Mouse (Mus musculus): Measurements from ENCODE around the gene Dlg1.

The Dlg1 gene

GRCm38 (mm10) chr16:31737761-31738160 is 74.5 kb downstream of the Dlg1 start:
- DNase-seq (ENCODE audit: low spot score in 2 of 2) = no peak

DNA sequence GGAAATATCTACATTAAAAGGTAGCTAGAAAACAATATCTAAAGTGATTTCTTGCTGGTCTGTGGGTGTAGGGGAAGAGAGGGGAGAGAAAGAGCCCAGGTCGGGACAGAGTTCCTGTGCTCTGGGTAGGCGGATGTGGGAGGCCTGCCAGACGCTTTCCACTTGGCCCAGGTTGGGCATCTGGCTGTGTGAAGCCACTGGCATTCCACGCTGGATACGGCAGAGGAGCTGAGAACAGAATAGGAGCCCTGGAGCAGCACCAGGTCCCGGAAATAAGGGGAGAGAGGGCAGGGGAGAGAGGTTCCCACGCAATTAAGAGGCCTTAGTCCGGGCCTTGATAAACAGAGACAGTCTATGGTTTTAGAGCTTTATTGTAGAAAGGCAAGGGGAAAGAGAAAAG is 77.0 kb downstream of the Dlg1 start:
- DNase-seq (ENCODE audit: low spot score in 2 of 2) = no peak

DNA sequence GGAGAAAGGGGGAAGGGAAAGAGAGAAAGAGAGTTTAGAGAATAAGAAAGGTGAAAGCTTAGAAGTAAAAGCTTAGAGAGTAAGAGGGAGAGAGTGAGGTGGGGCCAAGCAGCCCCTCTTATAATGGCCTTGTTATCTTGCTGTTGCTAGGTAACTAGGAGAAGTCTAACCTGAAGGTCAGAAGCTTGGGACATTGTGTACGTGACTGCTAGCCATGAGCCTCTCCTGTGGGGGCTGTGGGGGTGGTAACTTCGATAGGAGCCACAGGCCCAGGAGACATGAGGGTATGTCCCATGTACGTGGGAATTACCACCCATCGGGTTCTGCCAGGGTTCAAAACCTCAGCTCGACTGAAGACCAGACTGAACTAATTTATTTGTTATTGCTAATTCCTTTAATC is 77.5 kb downstream of the Dlg1 start:
- DNase-seq (ENCODE audit: low spot score in 2 of 2) = no peak

DNA sequence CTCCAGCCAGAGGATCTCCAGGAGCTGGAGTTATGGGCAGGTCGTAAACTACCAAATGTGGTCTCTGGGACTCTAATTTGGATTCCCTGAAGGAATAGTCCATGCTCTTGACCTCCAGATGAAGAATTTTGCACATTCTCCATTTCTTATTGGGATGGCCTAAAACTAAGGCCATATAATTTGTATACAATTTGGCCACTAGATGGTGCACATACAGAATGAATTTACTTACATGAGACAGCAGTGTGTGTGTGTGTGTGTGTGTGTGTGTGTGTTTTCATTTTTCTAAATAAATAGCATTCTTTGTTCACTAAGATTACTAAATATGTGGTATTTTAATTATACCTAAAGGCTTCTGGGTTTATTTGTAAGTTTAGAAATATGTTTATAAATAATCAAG is 87.3 kb downstream of the Dlg1 start:
- no peak for DNase-seq (ENCODE audit: low spot score in 2 of 2)

DNA sequence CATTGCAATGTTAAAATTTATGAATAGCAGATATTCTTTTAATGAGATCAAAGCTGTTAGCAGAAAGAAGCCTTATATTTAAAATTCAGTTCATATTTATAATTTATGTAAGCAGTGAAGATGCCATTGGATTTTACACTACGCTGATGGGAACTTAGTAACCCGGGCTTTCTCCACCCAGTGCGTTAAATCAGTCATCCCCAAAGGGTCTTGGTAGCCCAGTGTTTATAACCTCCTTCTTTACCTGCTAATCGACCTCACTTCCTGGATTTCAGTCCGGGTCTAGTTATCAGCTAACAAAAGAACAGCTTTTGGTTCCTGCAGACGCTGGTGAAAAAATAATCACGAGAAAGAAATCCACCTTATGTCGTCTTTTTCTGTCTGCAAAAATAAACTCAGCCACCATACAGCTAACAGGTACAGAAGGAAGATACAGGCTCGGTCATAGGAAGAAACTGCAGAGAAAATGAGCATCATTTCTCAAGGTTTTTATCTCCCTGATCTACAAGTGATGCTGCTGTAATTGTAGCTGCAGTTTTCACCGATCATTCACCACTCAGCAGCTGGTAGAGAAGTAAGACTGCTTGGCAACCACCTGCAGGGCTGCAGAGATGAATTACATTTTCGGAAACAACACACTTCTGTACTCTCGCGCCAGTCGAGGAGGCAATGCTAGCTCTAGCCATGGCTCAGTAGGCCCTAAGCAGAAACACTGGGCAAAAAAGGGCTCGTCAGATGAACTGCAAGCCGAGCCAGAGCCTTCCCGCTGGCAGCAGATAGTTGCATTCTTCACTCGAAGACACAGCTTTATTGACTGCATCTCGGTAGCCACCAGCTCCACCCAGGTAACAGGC is 91.2 kb downstream of the Dlg1 start:
- DNase-seq (ENCODE audit: low spot score in 2 of 2) = peak; percentile 30 to 47

DNA sequence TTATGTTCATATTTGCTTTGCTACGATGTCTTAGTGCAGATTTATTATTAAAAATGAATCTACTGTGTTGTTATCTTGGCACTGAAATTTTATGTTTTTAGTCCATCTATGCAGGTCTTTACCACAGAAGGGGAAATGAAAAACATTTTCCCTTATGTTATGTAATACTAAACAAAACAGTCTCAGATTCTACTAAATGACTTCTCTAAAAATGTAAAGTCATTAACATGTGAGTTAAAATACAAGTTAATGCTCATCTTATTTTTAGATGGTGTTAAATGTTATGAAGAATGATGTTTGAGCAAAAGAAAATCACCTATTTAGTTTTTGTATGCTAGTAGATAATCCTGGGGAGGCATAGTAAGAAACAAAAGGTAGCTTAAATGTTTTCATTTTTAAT is 91.8 kb downstream of the Dlg1 start:
- no peak for DNase-seq (ENCODE audit: low spot score in 2 of 2)

GRCm38 (mm10) chr16:31756436-31756835 is 93.2 kb downstream of the Dlg1 start:
- DNase-seq (ENCODE audit: low spot score in 2 of 2) = no peak

GRCm38 (mm10) chr16:31757606-31758005 is 94.4 kb downstream of the Dlg1 start:
- DNase-seq (ENCODE audit: low spot score in 2 of 2) = no peak

GRCm38 (mm10) chr16:31759416-31759815 is 96.2 kb downstream of the Dlg1 start:
- DNase-seq (ENCODE audit: low spot score in 2 of 2) = no peak

GRCm38 (mm10) chr16:31766298-31766697 is 103.1 kb downstream of the Dlg1 start:
- DNase-seq (ENCODE audit: low spot score in 2 of 2) = no peak

DNA sequence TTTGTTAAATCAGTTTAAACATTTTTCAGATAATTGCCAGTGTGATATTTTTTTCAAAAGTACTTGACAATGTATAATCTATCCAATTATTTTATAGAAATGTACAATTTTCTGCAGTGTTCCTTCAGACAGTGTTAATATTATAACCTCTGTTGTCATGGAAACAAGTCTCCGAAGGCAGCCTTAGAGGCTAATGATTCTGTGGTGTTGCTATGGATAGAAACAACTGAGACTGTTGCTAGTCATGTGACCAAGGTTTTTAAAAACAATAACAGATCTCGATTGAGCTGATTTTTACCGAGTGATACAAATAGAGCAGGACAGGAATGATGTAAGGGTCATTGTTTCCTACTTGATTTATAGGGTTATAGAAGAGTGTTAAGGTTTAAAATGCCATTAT is 103.5 kb downstream of the Dlg1 start:
- DNase-seq (ENCODE audit: low spot score in 2 of 2) = no peak

DNA sequence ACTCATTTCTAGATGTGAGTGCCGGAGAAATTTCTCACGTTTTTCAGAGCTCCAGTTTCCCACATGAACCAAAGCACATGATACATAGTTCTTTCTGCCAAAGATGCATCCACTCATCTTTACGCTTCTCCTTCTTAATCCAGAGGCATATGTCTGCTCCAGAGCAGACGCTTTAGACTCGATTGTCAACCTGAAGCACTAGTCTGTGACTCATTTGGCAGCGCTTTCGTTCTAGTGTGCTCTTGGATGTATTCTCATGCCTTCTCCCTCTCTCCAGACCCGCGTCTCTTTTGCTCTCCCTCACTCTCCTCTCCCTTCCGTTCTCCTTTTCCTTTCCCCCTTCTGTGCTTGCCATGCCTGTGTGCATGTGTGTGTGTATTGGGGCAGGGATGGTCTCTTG is 112.7 kb downstream of the Dlg1 start:
- DNase-seq (ENCODE audit: low spot score in 2 of 2) = peak in 1 of 2 experiments; percentile 48

GRCm38 (mm10) chr16:31781015-31781414 is 117.8 kb downstream of the Dlg1 start:
- no peak for DNase-seq (ENCODE audit: low spot score in 2 of 2)

- peak in 1 of 2 experiments; percentile 36 for DNase-seq (ENCODE audit: low spot score in 2 of 2)
These were observed 126.8 kb downstream of the Dlg1 start for GRCm38 (mm10) chr16:31790056-31790455.

DNA sequence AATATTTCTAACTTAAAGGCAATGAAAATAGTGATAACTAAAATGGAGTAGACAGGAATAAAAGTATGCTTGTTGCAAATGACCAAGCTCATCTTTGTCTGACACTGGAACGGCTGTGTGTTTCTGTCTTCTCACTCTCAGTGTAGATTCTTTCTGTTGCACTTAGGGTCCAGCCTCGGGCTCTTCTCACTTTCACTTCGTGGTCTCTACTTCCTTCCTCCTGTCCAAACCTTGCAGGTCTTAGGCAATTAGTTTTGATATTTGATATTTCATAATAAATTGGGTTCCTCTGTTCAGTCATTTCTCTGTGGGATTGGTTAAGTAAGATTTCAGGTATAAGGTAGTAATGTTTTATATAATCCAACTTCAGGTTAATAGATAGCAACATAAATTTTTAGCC is 140.4 kb downstream of the Dlg1 start:
- no peak for DNase-seq (ENCODE audit: low spot score in 2 of 2)

GRCm38 (mm10) chr16:31826049-31826448 is 162.8 kb downstream of the Dlg1 start:
- DNase-seq (ENCODE audit: low spot score in 2 of 2) = no peak

DNA sequence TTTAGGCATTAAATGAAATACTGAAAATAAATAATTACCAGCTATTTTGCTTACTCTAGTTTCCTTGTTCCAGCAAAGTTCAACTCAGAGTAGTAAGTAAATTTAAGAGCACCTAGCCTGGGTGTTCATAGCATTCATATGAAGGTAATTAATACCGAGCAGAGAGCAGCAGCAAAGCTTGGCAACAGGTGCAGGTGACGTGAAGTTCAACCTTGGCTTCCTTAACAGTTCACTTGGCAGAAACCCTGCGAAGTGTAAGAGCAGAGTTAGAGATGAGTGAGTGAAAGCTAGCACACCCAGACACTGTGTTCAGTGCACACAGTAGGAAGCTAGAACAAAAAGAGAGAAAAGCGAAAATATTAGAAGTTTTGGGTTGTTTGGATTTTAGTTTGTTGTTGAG is 167.5 kb downstream of the Dlg1 start:
- no peak for DNase-seq (ENCODE audit: low spot score in 2 of 2)

DNA sequence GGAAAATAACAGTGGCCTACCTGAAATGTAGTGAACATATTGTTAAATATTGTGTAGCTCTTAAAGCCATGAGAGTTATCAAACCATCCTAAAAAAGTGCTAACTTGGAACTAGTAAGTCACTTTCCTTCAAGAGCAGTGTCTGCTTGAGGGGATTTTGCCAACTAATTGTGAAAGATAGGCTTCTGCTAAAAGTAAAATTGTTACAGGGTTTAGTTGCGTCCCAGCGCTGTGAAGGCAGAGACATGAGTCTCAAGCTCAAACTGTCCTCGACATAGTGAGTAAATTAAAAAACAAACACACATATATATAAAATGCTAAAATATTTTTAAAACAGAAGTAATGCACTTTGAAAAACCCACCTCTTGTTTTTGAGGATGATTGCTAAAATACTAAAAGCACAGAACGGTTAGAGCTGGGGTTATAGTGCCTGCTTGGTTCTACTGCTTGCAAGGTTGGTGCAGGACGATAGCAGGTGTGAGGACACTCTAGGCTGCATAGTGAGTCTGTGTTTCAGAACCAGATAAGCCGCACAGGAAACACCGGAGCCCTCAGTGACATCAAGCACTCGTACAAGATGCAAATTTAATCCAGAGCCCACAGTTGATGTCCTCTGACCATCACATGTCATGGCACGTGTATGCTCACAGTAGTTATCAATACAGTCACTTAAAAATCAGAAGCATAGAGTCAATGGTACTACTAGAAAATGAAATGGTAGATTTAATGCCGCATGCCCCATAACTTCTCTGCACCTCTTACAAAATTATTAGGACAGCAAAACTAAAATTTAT is 169.6 kb downstream of the Dlg1 start:
- no peak for DNase-seq (ENCODE audit: low spot score in 2 of 2)

DNA sequence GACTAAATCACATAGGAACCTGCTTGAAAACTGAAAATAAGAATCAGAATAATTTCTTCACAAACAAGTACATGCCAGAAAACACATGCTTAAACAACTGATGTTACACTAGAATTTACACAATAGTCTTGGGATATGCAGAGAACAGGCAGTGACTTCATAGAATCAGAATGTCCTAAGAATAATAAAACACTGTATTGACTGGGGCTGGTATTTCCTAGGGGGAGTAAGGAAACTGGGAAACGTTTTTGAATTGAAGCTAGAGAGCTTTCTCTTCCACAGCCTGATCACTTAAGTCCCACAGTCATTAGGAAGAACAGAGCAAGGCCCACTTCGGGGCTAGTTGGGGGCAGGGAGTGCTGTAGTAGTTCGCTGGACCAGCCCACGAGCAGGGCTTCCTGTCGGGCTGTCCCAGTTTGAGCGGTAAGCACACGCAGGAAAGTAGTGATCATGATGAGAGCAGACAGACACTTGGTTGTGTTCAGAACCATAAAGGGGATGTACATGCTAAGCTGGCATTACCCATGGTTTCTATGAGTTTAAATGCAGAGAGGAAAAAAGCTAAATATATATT is 170.9 kb downstream of the Dlg1 start:
- no peak for DNase-seq (ENCODE audit: low spot score in 2 of 2)

GRCm38 (mm10) chr16:31834662-31835318 is 171.5 kb downstream of the Dlg1 start:
- DNase-seq (ENCODE audit: low spot score in 2 of 2) = no peak

GRCm38 (mm10) chr16:31837362-31837761 is 174.1 kb downstream of the Dlg1 start:
- DNase-seq (ENCODE audit: low spot score in 2 of 2) = no peak

- no peak for DNase-seq (ENCODE audit: low spot score in 2 of 2)
These were observed 181.0 kb downstream of the Dlg1 start for GRCm38 (mm10) chr16:31844246-31844645.

All from right cerebral cortex, postnatal 36 days (tissue).